Mouse (Mus musculus): Measurements from ENCODE around the gene 1700122O11Rik. TPM values are rescaled to one million over a fixed set of nuclear protein-coding genes. Genes with fewer than 3 reads are reported as not detected.

Gene 1700122O11Rik
- polyA plus RNA-seq, 1 experiment from 2014 or later: not detected

- H3K27me3 ChIP-seq (ENCODE audit: control insufficient read depth, insufficient read depth, low read length): no peaks in the 10 kb centered on the region
- peak overlapping the region; percentile 1; the same call in 1 of the 2 replicates for H3K4me2 ChIP-seq (ENCODE audit: low read length)
- H3K9ac ChIP-seq (ENCODE audit: low read length): peak overlapping the region; percentile 49
- H3K4me3 ChIP-seq (ENCODE audit: control insufficient read depth in 1 of 2, insufficient read depth in 1 of 2, low read depth in 1 of 2, low read length in 2 of 2): no peak overlapping the region
- WGBS: 7% methylated on average over 8 of the region's 8 CpGs
- H3K27ac ChIP-seq (replicated peaks in 1 of 2; ENCODE audit: control insufficient read depth in 1 of 2, insufficient read depth in 1 of 2, low read depth in 2 of 2, low read length in 2 of 2): peak overlapping the region; percentile 17 to 69
- H3K9me3 ChIP-seq (ENCODE audit: control insufficient read depth, low read length): no peaks in the 10 kb centered on the region
- H3K4me1 ChIP-seq (ENCODE audit: control insufficient read depth in 2 of 2, insufficient read depth in 2 of 2, low read length in 2 of 2): peaks cover 32 to 37% of the 10 kb centered on the region in 2 experiments
- no peaks in the 10 kb centered on the region for H3K36me3 ChIP-seq (ENCODE audit: control insufficient read depth, insufficient read depth, low read length)
- ATAC-seq (ENCODE audit: insufficient number of reproducible peaks, insufficient read depth, low FRiP score, low read depth): 0 out of 2 replicates have a peak, but pooled peaks have one; percentile 27
Measured at GRCm38 (mm10) chr17:48005091-48005490, 33.0 kb downstream of the 1700122O11Rik start.

GRCm38 (mm10) chr17:48004619-48005018 lies 33.5 kb downstream of the 1700122O11Rik start:
- 34% methylated on average over 9 of the region's 9 CpGs for WGBS
- Histone ChIP-seq H3K4me2 (ENCODE audit: low read length) (0 out of 2 replicates have a peak overlapping the region, but pooled peaks have one; percentile 1), H3K9ac (ENCODE audit: low read length) (peak overlapping the region; percentile 49; the same call in 1 of the 2 replicates), H3K4me3 (ENCODE audit: control insufficient read depth in 1 of 2, insufficient read depth in 1 of 2, low read depth in 1 of 2, low read length in 2 of 2) (no peak overlapping the region), H3K27ac (replicated peaks in 1 of 2; ENCODE audit: control insufficient read depth in 1 of 2, insufficient read depth in 1 of 2, low read depth in 2 of 2, low read length in 2 of 2) (peak overlapping the region; percentile 17 to 69), H3K36me3 (ENCODE audit: control insufficient read depth, insufficient read depth, low read length) (no peaks in the 10 kb centered on the region), H3K9me3 (ENCODE audit: control insufficient read depth, low read length) (no peaks in the 10 kb centered on the region), H3K4me1 (ENCODE audit: control insufficient read depth in 2 of 2, insufficient read depth in 2 of 2, low read length in 2 of 2) (peaks cover 32 to 41% of the 10 kb centered on the region in 2 experiments), H3K27me3 (ENCODE audit: control insufficient read depth, insufficient read depth, low read length) (no peaks in the 10 kb centered on the region)
- no peak for ATAC-seq (ENCODE audit: insufficient number of reproducible peaks, insufficient read depth, low FRiP score, low read depth)

- Histone ChIP-seq H3K4me2 (ENCODE audit: low read length) (peak overlapping the region; percentile 88), H3K36me3 (ENCODE audit: control insufficient read depth, insufficient read depth, low read length) (no peaks in the 10 kb centered on the region), H3K4me3 (ENCODE audit: control insufficient read depth in 1 of 2, insufficient read depth in 1 of 2, low read depth in 1 of 2, low read length in 2 of 2) (peak overlapping the region; percentile 42; a peak in 2 of 4 replicates), H3K9me3 (ENCODE audit: control insufficient read depth, low read length) (no peaks in the 10 kb centered on the region), H3K9ac (ENCODE audit: low read length) (peak overlapping the region; percentile 74), H3K27me3 (ENCODE audit: control insufficient read depth, insufficient read depth, low read length) (no peaks in the 10 kb centered on the region), H3K27ac (replicated peaks in 1 of 2; ENCODE audit: control insufficient read depth in 1 of 2, insufficient read depth in 1 of 2, low read depth in 2 of 2, low read length in 2 of 2) (peak overlapping the region in 1 of 2 experiments; percentile 87; a peak in 3 of 4 replicates), H3K4me1 (ENCODE audit: control insufficient read depth in 2 of 2, insufficient read depth in 2 of 2, low read length in 2 of 2) (peaks cover 27 to 44% of the 10 kb centered on the region in 2 experiments)
- 66% methylated on average over 4 of the region's 4 CpGs for WGBS
- ATAC-seq (ENCODE audit: insufficient number of reproducible peaks, insufficient read depth, low FRiP score, low read depth): no peak
Measured at GRCm38 (mm10) chr17:48002486-48002885, 35.6 kb downstream of the 1700122O11Rik start.

- WGBS: 3% methylated on average over 21 of the region's 21 CpGs
- no peaks in the 10 kb centered on the region for H3K27me3 ChIP-seq (ENCODE audit: control insufficient read depth, insufficient read depth, low read length)
Measured at GRCm38 (mm10) chr17:48001586-48002361, 36.3 kb downstream of the 1700122O11Rik start.

GRCm38 (mm10) chr17:48001157-48001556 lies 36.9 kb downstream of the 1700122O11Rik start:
- Histone ChIP-seq H3K27ac (replicated peaks in 1 of 2; ENCODE audit: control insufficient read depth in 1 of 2, insufficient read depth in 1 of 2, low read depth in 2 of 2, low read length in 2 of 2) (peak overlapping the region; percentile 35 to 87; a peak in 3 of 4 replicates), H3K36me3 (ENCODE audit: control insufficient read depth, insufficient read depth, low read length) (no peaks in the 10 kb centered on the region)
- WGBS: 12% methylated on average over 7 of the region's 7 CpGs

More at GRCm38 (mm10) chr17:48001586-48002361, 36.3 kb downstream of the 1700122O11Rik start:
- Histone ChIP-seq H3K9me3 (ENCODE audit: control insufficient read depth, low read length) (no peaks in the 10 kb centered on the region), H3K27ac (replicated peaks in 1 of 2; ENCODE audit: control insufficient read depth in 1 of 2, insufficient read depth in 1 of 2, low read depth in 2 of 2, low read length in 2 of 2) (peak overlapping the region; percentile 81 to 87), H3K4me3 (ENCODE audit: control insufficient read depth in 1 of 2, insufficient read depth in 1 of 2, low read depth in 1 of 2, low read length in 2 of 2) (peak overlapping the region; percentile 42), H3K4me1 (ENCODE audit: control insufficient read depth in 2 of 2, insufficient read depth in 2 of 2, low read length in 2 of 2) (peaks cover 27 to 44% of the 10 kb centered on the region in 2 experiments), H3K9ac (ENCODE audit: low read length) (peak overlapping the region; percentile 74), H3K36me3 (ENCODE audit: control insufficient read depth, insufficient read depth, low read length) (no peaks in the 10 kb centered on the region), H3K4me2 (ENCODE audit: low read length) (peak overlapping the region; percentile 88)
- peak; percentile 80 for ATAC-seq (ENCODE audit: insufficient number of reproducible peaks, insufficient read depth, low FRiP score, low read depth)

GRCm38 (mm10) chr17:47999812-48000211 lies 38.3 kb downstream of the 1700122O11Rik start:
- H3K27me3 ChIP-seq (ENCODE audit: control insufficient read depth, insufficient read depth, low read length): no peaks in the 10 kb centered on the region
- H3K4me3 ChIP-seq (ENCODE audit: control insufficient read depth in 1 of 2, insufficient read depth in 1 of 2, low read depth in 1 of 2, low read length in 2 of 2): no peak overlapping the region
- ATAC-seq (ENCODE audit: insufficient number of reproducible peaks, insufficient read depth, low FRiP score, low read depth): no peak
- no peak overlapping the region for H3K27ac ChIP-seq (replicated peaks in 1 of 2; ENCODE audit: control insufficient read depth in 1 of 2, insufficient read depth in 1 of 2, low read depth in 2 of 2, low read length in 2 of 2)
- WGBS: 42% methylated on average over 3 of the region's 3 CpGs
- peaks cover 16 to 34% of the 10 kb centered on the region in 2 experiments for H3K4me1 ChIP-seq (ENCODE audit: control insufficient read depth in 2 of 2, insufficient read depth in 2 of 2, low read length in 2 of 2)
- no peak overlapping the region; the same call in 1 of the 2 replicates for H3K9ac ChIP-seq (ENCODE audit: low read length)
- no peaks in the 10 kb centered on the region for H3K36me3 ChIP-seq (ENCODE audit: control insufficient read depth, insufficient read depth, low read length)
- no peak overlapping the region for H3K4me2 ChIP-seq (ENCODE audit: low read length)
- no peaks in the 10 kb centered on the region for H3K9me3 ChIP-seq (ENCODE audit: control insufficient read depth, low read length)

More at GRCm38 (mm10) chr17:48001157-48001556, 36.9 kb downstream of the 1700122O11Rik start:
- Histone ChIP-seq H3K9me3 (ENCODE audit: control insufficient read depth, low read length) (no peaks in the 10 kb centered on the region), H3K9ac (ENCODE audit: low read length) (peak overlapping the region; percentile 74), H3K4me3 (ENCODE audit: control insufficient read depth in 1 of 2, insufficient read depth in 1 of 2, low read depth in 1 of 2, low read length in 2 of 2) (peak overlapping the region in 1 of 2 experiments; percentile 42; a peak in 2 of 4 replicates), H3K4me1 (ENCODE audit: control insufficient read depth in 2 of 2, insufficient read depth in 2 of 2, low read length in 2 of 2) (peaks cover 25 to 44% of the 10 kb centered on the region in 2 experiments), H3K4me2 (ENCODE audit: low read length) (peak overlapping the region; percentile 88), H3K27me3 (ENCODE audit: control insufficient read depth, insufficient read depth, low read length) (no peaks in the 10 kb centered on the region)
- ATAC-seq (ENCODE audit: insufficient number of reproducible peaks, insufficient read depth, low FRiP score, low read depth): no peak

GRCm38 (mm10) chr17:47999403-47999802 lies 38.7 kb downstream of the 1700122O11Rik start:
- no peak overlapping the region for H3K4me2 ChIP-seq (ENCODE audit: low read length)
- H3K4me1 ChIP-seq (ENCODE audit: control insufficient read depth in 2 of 2, insufficient read depth in 2 of 2, low read length in 2 of 2): peaks cover 12 to 30% of the 10 kb centered on the region in 2 experiments
- ATAC-seq (ENCODE audit: insufficient number of reproducible peaks, insufficient read depth, low FRiP score, low read depth): no peak
- H3K27ac ChIP-seq (replicated peaks in 1 of 2; ENCODE audit: control insufficient read depth in 1 of 2, insufficient read depth in 1 of 2, low read depth in 2 of 2, low read length in 2 of 2): no peak overlapping the region
- H3K36me3 ChIP-seq (ENCODE audit: control insufficient read depth, insufficient read depth, low read length): no peaks in the 10 kb centered on the region
- H3K9me3 ChIP-seq (ENCODE audit: control insufficient read depth, low read length): no peaks in the 10 kb centered on the region
- H3K9ac ChIP-seq (ENCODE audit: low read length): no peak overlapping the region; the same call in 1 of the 2 replicates
- no peak overlapping the region for H3K4me3 ChIP-seq (ENCODE audit: control insufficient read depth in 1 of 2, insufficient read depth in 1 of 2, low read depth in 1 of 2, low read length in 2 of 2)
- WGBS: 58% methylated on average over 6 of the region's 6 CpGs
- H3K27me3 ChIP-seq (ENCODE audit: control insufficient read depth, insufficient read depth, low read length): no peaks in the 10 kb centered on the region

Measured in heart, embryonic 14.5 days (tissue).